Mouse (Mus musculus): ENCODE data around the gene Egfr. TPM values are rescaled to one million over a fixed set of nuclear protein-coding genes. Genes with fewer than 3 reads are reported as not detected.

Gene Egfr
- polyA plus RNA-seq, 1 experiment from 2014 or later, result 14.5 TPM

- H3K4me1 ChIP-seq (ENCODE audit: insufficient read depth, low read depth, low read length), result no peaks in the 10 kb centered on the region
- TF ChIP-seq CTCF (IDR thresholded peaks at IDR 0.05), result no peak
- no peak for TF ChIP-seq EP300 (IDR thresholded peaks at IDR 0.05)
- H3K9me3 ChIP-seq (ENCODE audit: low read length), result no peaks in the 10 kb centered on the region
- DNase-seq (ENCODE audit: low spot score) (no peak), ATAC-seq (no peak)
- no peaks in the 10 kb centered on the region for H3K36me3 ChIP-seq (ENCODE audit: insufficient read depth, low read length)
- H3K27me3 ChIP-seq (replicated peaks; ENCODE audit: insufficient read depth, low read length), result no peaks in the 10 kb centered on the region
- no peak overlapping the region for H3K4me3 ChIP-seq (ENCODE audit: low read depth, low read length)
- 97% methylated on average over 2 of the region's 2 CpGs for WGBS
- H3K27ac ChIP-seq (ENCODE audit: low read length), result no peak overlapping the region
- H3K9ac ChIP-seq (replicated peaks; ENCODE audit: low read depth), result no peak overlapping the region
- no peak overlapping the region for H3K4me2 ChIP-seq (replicated peaks; ENCODE audit: low read depth, low read length)
Measured at GRCm38 (mm10) chr11:16906530-16906929, 154.5 kb downstream of the Egfr start.

GRCm38 (mm10) chr11:16907517-16908129 lies 155.6 kb downstream of the Egfr start:
- Histone ChIP-seq H3K27ac (ENCODE audit: low read length) (no peak overlapping the region), H3K9ac (replicated peaks; ENCODE audit: low read depth) (no peak overlapping the region), H3K36me3 (ENCODE audit: insufficient read depth, low read length) (no peaks in the 10 kb centered on the region), H3K9me3 (ENCODE audit: low read length) (no peaks in the 10 kb centered on the region), H3K4me3 (ENCODE audit: low read depth, low read length) (no peak overlapping the region), H3K4me2 (replicated peaks; ENCODE audit: low read depth, low read length) (no peak overlapping the region), H3K27me3 (replicated peaks; ENCODE audit: insufficient read depth, low read length) (no peaks in the 10 kb centered on the region), H3K4me1 (ENCODE audit: insufficient read depth, low read depth, low read length) (no peaks in the 10 kb centered on the region)
- DNase-seq (ENCODE audit: low spot score) (no peak), ATAC-seq (no peak)
- WGBS, result 83% methylated on average over 1 of the region's 1 CpGs
- TF ChIP-seq EP300 (IDR thresholded peaks at IDR 0.05), result no peak
- no peak for TF ChIP-seq CTCF (IDR thresholded peaks at IDR 0.05)

GRCm38 (mm10) chr11:16914756-16915155 lies 162.8 kb downstream of the Egfr start:
- Histone ChIP-seq H3K27me3 (replicated peaks; ENCODE audit: insufficient read depth, low read length) (no peaks in the 10 kb centered on the region), H3K9me3 (ENCODE audit: low read length) (no peaks in the 10 kb centered on the region), H3K36me3 (ENCODE audit: insufficient read depth, low read length) (no peaks in the 10 kb centered on the region), H3K4me2 (replicated peaks; ENCODE audit: low read depth, low read length) (no peak overlapping the region), H3K4me1 (ENCODE audit: insufficient read depth, low read depth, low read length) (no peaks in the 10 kb centered on the region), H3K27ac (ENCODE audit: low read length) (no peak overlapping the region), H3K4me3 (ENCODE audit: low read depth, low read length) (no peak overlapping the region), H3K9ac (replicated peaks; ENCODE audit: low read depth) (no peak overlapping the region)
- DNase-seq (ENCODE audit: low spot score) (no peak), ATAC-seq (no peak)
- no peak for TF ChIP-seq CTCF (IDR thresholded peaks at IDR 0.05)
- no peak for TF ChIP-seq EP300 (IDR thresholded peaks at IDR 0.05)
- 62% methylated on average over 3 of the region's 3 CpGs for WGBS

GRCm38 (mm10) chr11:16915850-16916249 lies 163.8 kb downstream of the Egfr start:
- Histone ChIP-seq H3K36me3 (ENCODE audit: insufficient read depth, low read length) (no peaks in the 10 kb centered on the region), H3K27me3 (replicated peaks; ENCODE audit: insufficient read depth, low read length) (no peaks in the 10 kb centered on the region), H3K4me2 (replicated peaks; ENCODE audit: low read depth, low read length) (no peak overlapping the region), H3K9me3 (ENCODE audit: low read length) (no peaks in the 10 kb centered on the region), H3K4me1 (ENCODE audit: insufficient read depth, low read depth, low read length) (no peaks in the 10 kb centered on the region), H3K4me3 (ENCODE audit: low read depth, low read length) (no peak overlapping the region), H3K9ac (replicated peaks; ENCODE audit: low read depth) (no peak overlapping the region), H3K27ac (ENCODE audit: low read length) (no peak overlapping the region)
- TF ChIP-seq CTCF (IDR thresholded peaks at IDR 0.05), result no peak
- TF ChIP-seq EP300 (IDR thresholded peaks at IDR 0.05), result no peak
- no peak for ATAC-seq
- DNase-seq (ENCODE audit: low spot score), result no peak
- 74% methylated on average over 5 of the region's 5 CpGs for WGBS

GRCm38 (mm10) chr11:16917512-16917911 lies 165.5 kb downstream of the Egfr start:
- ATAC-seq, result no peak
- no peaks in the 10 kb centered on the region for H3K36me3 ChIP-seq (ENCODE audit: insufficient read depth, low read length)
- TF ChIP-seq CTCF (IDR thresholded peaks at IDR 0.05) (no peak), EP300 (IDR thresholded peaks at IDR 0.05) (no peak)
- no peak overlapping the region for H3K4me3 ChIP-seq (ENCODE audit: low read depth, low read length)
- H3K27ac ChIP-seq (ENCODE audit: low read length), result no peak overlapping the region
- H3K9me3 ChIP-seq (ENCODE audit: low read length), result no peaks in the 10 kb centered on the region
- WGBS, result 84% methylated on average over 2 of the region's 2 CpGs
- H3K4me2 ChIP-seq (replicated peaks; ENCODE audit: low read depth, low read length), result no peak overlapping the region
- H3K4me1 ChIP-seq (ENCODE audit: insufficient read depth, low read depth, low read length), result no peaks in the 10 kb centered on the region
- no peak for DNase-seq (ENCODE audit: low spot score)
- no peaks in the 10 kb centered on the region for H3K27me3 ChIP-seq (replicated peaks; ENCODE audit: insufficient read depth, low read length)
- no peak overlapping the region for H3K9ac ChIP-seq (replicated peaks; ENCODE audit: low read depth)

- TF ChIP-seq CTCF (IDR thresholded peaks at IDR 0.05) (no peak), EP300 (IDR thresholded peaks at IDR 0.05) (no peak)
- Histone ChIP-seq H3K4me2 (replicated peaks; ENCODE audit: low read depth, low read length) (no peak overlapping the region), H3K4me1 (ENCODE audit: insufficient read depth, low read depth, low read length) (no peaks in the 10 kb centered on the region), H3K27ac (ENCODE audit: low read length) (no peak overlapping the region), H3K27me3 (replicated peaks; ENCODE audit: insufficient read depth, low read length) (no peaks in the 10 kb centered on the region), H3K9ac (replicated peaks; ENCODE audit: low read depth) (no peak overlapping the region), H3K36me3 (ENCODE audit: insufficient read depth, low read length) (no peaks in the 10 kb centered on the region), H3K4me3 (ENCODE audit: low read depth, low read length) (no peak overlapping the region), H3K9me3 (ENCODE audit: low read length) (no peaks in the 10 kb centered on the region)
- 81% methylated on average over 3 of the region's 3 CpGs for WGBS
- ATAC-seq, result no peak
- no peak for DNase-seq (ENCODE audit: low spot score)
Measured at GRCm38 (mm10) chr11:16932159-16932558, 180.2 kb downstream of the Egfr start.

Measured in lung, postnatal 0 days (tissue).